Mouse (Mus musculus): ENCODE data around the gene Olfr266. TPM values are rescaled to one million over a fixed set of nuclear protein-coding genes. Genes with fewer than 3 reads are reported as not detected.

Gene Olfr266
- polyA plus RNA-seq (2015; fragmentation: Nextera tagmentation; extraction: Ambion mirVana) = not detected in 2 replicates

DNA sequence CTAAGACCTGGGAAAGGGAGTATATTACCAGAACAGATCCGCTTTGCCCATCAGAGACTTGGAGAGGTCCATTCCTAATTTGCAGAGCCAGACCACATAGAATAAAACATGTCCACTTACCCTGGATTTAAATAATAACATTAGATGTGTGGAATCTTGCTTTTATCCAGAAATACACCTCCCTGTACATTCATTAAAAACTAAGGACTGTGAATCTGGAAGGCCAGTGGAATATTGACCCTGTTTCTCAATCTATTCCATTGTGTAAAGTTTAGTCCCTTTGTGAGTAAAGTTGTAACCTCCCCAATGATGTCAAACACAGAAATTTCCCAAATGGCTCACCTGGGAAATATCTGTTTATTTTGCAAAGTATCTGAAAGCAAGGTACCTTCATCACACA is at the start of gene Olfr266:
Gene Olfr266, minus strand, starts transcription at position 101 of the 400 bp plus-strand sequence.
- Histone ChIP-seq H3K9me3 (no peaks in the 10 kb centered on the region), H3K27ac (no peak within 1 kb of the TSS), H3K4me3 (no peak within 1 kb of the TSS), H3K27me3 (replicated peaks) (no peaks in the 10 kb centered on the region), H3K4me2 (no peak within 1 kb of the TSS), H3K36me3 (replicated peaks) (no peaks in the 10 kb centered on the region), H3K4me1 (no peaks in the 10 kb centered on the region), H3K9ac (no peak within 1 kb of the TSS)
- WGBS = 82% methylated on average over 1 of the region's 1 CpGs
- ATAC-seq (replicated peaks) = no peak

DNA sequence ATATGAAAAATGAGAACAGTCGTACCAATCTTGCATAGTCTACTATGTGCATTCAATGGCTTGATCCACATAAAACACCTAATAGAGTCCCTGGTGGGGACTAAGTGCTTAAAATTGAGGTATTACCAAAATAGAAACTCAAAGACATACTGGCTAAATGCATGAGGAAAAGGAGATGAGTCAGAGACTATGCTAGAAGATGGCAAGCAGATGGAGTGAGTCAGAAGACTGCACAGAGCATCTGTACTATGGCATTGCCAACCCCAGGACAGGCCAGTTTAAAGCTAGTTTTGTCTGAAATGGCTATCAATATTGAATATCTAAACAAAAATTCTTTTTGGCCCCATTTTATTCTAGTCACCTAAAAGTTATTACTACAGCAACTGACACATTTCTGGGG is 49.5 kb upstream of the Olfr266 start:
- no peak for ATAC-seq (replicated peaks)
- H3K4me3 ChIP-seq = no peak overlapping the region
- H3K36me3 ChIP-seq (replicated peaks) = no peaks in the 10 kb centered on the region
- no peak overlapping the region for H3K27ac ChIP-seq
- no peak overlapping the region for H3K9ac ChIP-seq
- H3K27me3 ChIP-seq (replicated peaks) = no peaks in the 10 kb centered on the region
- no peaks in the 10 kb centered on the region for H3K4me1 ChIP-seq
- no peaks in the 10 kb centered on the region for H3K9me3 ChIP-seq
- no peak overlapping the region for H3K4me2 ChIP-seq
- 91% methylated on average over 1 of the region's 1 CpGs for WGBS

DNA sequence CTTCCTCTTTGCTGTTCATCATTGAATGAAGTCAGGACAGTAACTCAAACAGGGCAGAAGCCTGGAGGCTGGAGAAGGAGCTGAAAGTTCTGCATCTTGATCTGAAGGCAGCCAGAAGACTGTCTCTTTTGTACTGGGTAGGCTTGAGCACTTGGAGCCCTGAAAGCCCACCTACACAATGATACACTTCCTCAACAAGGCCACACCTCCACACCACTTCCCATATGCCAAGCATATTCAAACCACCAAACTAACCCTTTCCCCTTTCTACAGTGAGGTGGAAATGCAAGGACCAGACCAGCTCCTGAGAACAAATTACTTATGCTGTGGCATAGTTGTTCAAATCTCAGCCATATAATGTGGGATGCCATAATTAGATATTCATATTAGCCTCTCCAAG is 46.8 kb upstream of the Olfr266 start:
- Histone ChIP-seq H3K27me3 (replicated peaks) (no peaks in the 10 kb centered on the region), H3K9me3 (no peaks in the 10 kb centered on the region), H3K9ac (no peak overlapping the region), H3K4me1 (no peaks in the 10 kb centered on the region), H3K27ac (no peak overlapping the region), H3K4me2 (no peak overlapping the region), H3K4me3 (no peak overlapping the region), H3K36me3 (replicated peaks) (no peaks in the 10 kb centered on the region)
- ATAC-seq (replicated peaks) = no peak

DNA sequence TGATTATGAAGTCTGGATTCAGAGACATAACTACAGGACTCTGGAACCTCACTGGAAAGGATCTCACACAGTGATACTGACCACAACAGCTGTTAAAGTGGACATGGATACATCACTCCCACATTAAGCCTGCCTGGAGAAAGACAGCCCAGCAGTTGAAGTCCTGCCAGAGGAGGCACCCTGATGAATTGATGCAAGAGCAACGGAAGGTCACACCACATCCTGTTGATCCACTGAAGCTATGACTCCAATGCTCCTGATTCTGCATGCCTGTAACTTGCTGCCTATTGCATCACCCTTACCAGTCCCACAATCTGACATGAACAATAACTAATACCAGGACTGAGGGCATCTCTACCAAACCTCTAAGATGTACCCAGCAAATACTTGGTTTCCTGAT is 6.0 kb upstream of the Olfr266 start:
- Histone ChIP-seq H3K4me2 (no peak overlapping the region), H3K27ac (no peak overlapping the region), H3K9me3 (0 out of 2 replicates have a peak, but pooled peaks cover 4% of the 10 kb centered on the region), H3K4me3 (no peak overlapping the region), H3K36me3 (replicated peaks) (no peaks in the 10 kb centered on the region), H3K9ac (no peak overlapping the region), H3K27me3 (replicated peaks) (no peaks in the 10 kb centered on the region), H3K4me1 (no peaks in the 10 kb centered on the region)
- no peak for ATAC-seq (replicated peaks)
- whole genome bisulfite sequencing = 77% methylated on average over 1 of the region's 1 CpGs

DNA sequence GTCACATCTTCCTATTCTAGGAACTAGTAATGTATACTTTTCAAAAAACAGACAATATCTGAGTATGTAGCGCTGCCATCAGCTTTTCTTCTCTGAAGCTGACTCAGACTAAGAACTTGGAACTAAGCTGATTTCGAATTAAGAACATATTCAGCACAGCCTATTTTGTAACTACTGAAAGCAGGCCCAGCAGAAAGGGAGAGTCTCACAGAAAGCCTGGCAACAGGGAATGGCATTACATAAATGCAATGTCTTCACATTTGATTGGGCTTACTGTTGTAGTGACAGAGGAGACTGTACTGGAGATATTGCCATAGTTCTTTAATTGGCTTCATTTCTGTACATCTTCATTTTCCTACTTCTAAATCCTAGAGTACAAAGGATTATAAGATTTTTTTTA is 8.4 kb downstream of the Olfr266 start:
- no peak overlapping the region for H3K9ac ChIP-seq
- no peak for ATAC-seq (replicated peaks)
- no peaks in the 10 kb centered on the region for H3K4me1 ChIP-seq
- H3K4me2 ChIP-seq = no peak overlapping the region
- H3K27ac ChIP-seq = no peak overlapping the region
- no peaks in the 10 kb centered on the region for H3K9me3 ChIP-seq
- H3K4me3 ChIP-seq = no peak overlapping the region
- H3K36me3 ChIP-seq (replicated peaks) = no peaks in the 10 kb centered on the region
- H3K27me3 ChIP-seq (replicated peaks) = no peaks in the 10 kb centered on the region
- 75% methylated on average over 2 of the region's 2 CpGs for WGBS

DNA sequence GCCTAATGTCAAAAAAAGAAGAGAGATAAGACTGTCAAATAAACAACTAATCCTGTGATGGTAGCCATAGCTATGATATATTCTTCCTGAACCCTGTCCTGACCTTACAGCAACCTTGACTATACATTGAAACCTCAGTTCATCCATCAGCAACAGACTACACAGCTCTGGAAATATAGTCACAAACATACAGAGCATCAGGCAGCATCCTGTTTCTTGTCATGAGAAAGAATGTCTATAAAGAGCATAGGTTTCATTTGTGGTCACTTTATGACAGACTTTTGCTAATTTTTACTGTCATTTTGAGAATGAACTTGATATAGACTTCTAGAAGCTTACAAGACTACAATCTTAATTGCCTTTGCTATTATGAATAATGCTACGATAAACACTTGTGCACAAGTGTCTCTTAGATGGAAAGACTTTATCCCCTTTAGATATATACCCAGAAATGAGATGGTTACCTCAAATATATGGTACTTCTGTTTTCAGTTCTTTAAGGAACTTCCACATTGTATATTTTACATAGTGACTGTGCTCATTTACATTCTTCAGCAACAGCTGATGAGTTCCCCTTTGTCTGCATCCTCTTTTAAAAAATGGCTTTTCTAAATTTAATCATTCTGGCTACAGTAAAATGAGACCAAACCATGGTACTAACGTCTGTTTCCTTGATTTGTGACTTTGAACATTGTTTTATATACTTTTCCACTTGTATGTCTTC is 17.0 kb downstream of the Olfr266 start:
- H3K4me1 ChIP-seq = no peaks in the 10 kb centered on the region
- no peaks in the 10 kb centered on the region for H3K9me3 ChIP-seq
- H3K4me2 ChIP-seq = no peak overlapping the region
- no peak overlapping the region for H3K4me3 ChIP-seq
- no peaks in the 10 kb centered on the region for H3K36me3 ChIP-seq (replicated peaks)
- ATAC-seq (replicated peaks) = no peak
- WGBS = 66% methylated on average over 2 of the region's 2 CpGs
- H3K9ac ChIP-seq = no peak overlapping the region
- H3K27me3 ChIP-seq (replicated peaks) = no peaks in the 10 kb centered on the region
- H3K27ac ChIP-seq = no peak overlapping the region

DNA sequence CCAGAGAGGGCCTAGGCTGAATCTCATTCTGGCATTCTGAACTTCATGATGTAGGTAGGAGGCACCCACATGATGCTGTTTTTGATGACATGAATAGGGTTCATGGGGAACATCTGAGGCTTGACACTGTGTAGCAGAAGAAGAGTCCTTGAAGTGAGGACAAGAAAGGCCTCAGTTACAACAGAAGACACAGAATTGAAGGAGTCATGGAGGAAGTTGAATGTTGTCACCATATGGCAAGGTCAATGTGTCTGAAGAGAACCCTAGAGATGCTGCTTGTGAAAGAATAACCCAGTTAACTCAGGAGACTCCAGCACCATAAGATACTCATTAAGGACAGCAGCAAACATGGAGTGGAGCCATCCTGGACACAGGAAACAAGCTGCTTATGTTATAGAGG is 28.0 kb downstream of the Olfr266 start:
- Histone ChIP-seq H3K4me3 (no peak overlapping the region), H3K4me1 (no peaks in the 10 kb centered on the region), H3K9ac (no peak overlapping the region), H3K27ac (no peak overlapping the region), H3K36me3 (replicated peaks) (no peaks in the 10 kb centered on the region), H3K4me2 (no peak overlapping the region), H3K9me3 (no peaks in the 10 kb centered on the region), H3K27me3 (replicated peaks) (no peaks in the 10 kb centered on the region)
- no peak for ATAC-seq (replicated peaks)

DNA sequence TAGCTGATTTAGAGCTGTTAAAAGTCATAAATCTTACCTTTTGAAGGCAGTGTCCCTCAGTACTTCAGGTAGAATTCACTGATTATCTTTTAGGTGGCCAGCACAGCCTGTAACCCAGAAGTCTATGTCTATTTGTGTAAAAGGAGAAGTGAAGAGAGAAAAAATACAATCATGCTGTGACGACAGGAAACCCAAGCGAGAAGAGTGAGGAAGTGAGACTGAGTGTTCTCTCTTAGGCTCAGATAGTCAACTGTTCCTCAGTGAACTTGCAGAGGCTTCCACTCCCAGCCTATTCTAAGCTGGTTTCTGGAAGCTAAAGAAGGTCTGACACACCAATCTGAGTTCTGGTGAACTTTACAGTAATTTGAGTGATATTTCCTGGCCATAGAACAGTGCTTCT is 36.2 kb downstream of the Olfr266 start, which contains the start of gene Cd53:
Gene Cd53, minus strand, starts transcription at position 220 of the 400 bp plus-strand sequence.
- no peak within 1 kb of the TSS for H3K9ac ChIP-seq
- H3K4me3 ChIP-seq = no peak within 1 kb of the TSS
- no peaks in the 10 kb centered on the region for H3K9me3 ChIP-seq
- no peaks in the 10 kb centered on the region for H3K4me1 ChIP-seq
- H3K36me3 ChIP-seq (replicated peaks) = no peaks in the 10 kb centered on the region
- no peak within 1 kb of the TSS for H3K4me2 ChIP-seq
- no peak for ATAC-seq (replicated peaks)
- 86% methylated on average over 2 of the region's 2 CpGs for WGBS
- no peaks in the 10 kb centered on the region for H3K27me3 ChIP-seq (replicated peaks)
- H3K27ac ChIP-seq = no peak within 1 kb of the TSS

DNA sequence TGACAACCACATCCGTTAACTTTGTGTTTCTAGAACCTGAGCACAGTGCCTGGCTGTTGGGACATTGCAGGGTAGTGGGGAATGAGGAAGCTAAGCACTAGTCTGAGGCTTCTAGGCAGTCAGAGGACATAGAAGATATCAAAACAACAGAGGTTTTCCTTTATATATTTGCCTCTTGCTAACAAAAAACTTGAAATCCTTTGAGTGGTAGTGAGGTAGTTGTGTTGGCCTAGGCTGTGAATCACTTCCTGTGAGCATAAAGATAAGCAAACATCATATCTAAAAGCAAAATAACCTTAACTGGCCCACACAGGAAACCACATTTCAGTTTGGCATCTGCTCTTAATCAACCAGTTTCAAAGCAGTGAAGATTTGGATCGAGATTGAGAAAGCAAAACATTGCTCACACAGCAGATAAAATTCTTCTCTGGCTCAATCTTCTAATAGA is 37.6 kb downstream of the Olfr266 start:
- Histone ChIP-seq H3K4me3 (no peak overlapping the region), H3K27me3 (replicated peaks) (no peaks in the 10 kb centered on the region), H3K36me3 (replicated peaks) (no peaks in the 10 kb centered on the region), H3K9ac (no peak overlapping the region), H3K9me3 (no peaks in the 10 kb centered on the region), H3K27ac (no peak overlapping the region), H3K4me2 (no peak overlapping the region), H3K4me1 (no peaks in the 10 kb centered on the region)
- 65% methylated on average over 2 of the region's 2 CpGs for WGBS
- ATAC-seq (replicated peaks) = no peak

DNA sequence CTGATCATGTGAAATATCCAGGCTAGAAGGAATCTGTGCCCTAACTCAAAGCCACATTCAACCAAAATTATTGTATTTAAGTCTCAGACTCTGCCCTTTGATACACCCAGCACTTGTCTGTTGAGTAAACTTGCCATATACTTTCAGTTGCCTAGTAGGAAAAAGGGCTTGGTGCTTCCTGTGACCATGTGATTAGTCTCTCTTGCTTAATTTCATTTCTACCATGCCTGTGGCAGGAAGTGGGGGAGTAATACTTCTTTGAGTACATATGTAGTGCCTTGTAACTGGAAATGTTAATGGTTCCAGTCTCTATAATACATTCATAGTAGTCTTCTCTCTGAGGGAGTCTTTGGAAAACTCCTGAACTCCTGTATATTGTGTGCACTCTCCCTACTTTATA is 38.1 kb downstream of the Olfr266 start:
- ATAC-seq (replicated peaks) = no peak
- Histone ChIP-seq H3K36me3 (replicated peaks) (no peaks in the 10 kb centered on the region), H3K27ac (no peak overlapping the region), H3K9ac (no peak overlapping the region), H3K4me3 (no peak overlapping the region), H3K27me3 (replicated peaks) (no peaks in the 10 kb centered on the region), H3K4me2 (no peak overlapping the region), H3K9me3 (no peaks in the 10 kb centered on the region), H3K4me1 (no peaks in the 10 kb centered on the region)

DNA sequence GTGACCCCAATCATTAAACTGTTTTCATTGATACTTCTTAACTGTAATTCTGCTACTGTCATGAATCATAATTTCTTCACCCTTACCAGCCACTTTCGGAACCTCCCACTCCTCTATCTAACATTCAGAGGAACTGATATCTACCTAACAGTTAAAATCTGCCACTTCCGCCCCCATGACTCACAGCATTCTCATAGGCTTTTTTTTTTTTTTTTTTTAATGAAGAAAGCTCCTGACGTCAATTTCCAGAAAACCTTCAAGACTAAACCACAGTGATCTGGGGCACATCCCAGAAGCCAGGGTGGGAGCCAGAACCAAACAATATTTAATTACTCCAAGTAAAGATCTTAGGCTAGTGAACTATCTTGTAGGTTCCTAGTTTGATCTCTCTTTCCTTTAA is 41.0 kb downstream of the Olfr266 start:
- H3K9me3 ChIP-seq = no peaks in the 10 kb centered on the region
- no peak for ATAC-seq (replicated peaks)
- no peaks in the 10 kb centered on the region for H3K27me3 ChIP-seq (replicated peaks)
- no peak overlapping the region for H3K4me3 ChIP-seq
- H3K4me1 ChIP-seq = no peaks in the 10 kb centered on the region
- no peak overlapping the region for H3K4me2 ChIP-seq
- H3K36me3 ChIP-seq (replicated peaks) = no peaks in the 10 kb centered on the region
- no peak overlapping the region for H3K9ac ChIP-seq
- H3K27ac ChIP-seq = no peak overlapping the region
- 76% methylated on average over 3 of the region's 3 CpGs for WGBS

DNA sequence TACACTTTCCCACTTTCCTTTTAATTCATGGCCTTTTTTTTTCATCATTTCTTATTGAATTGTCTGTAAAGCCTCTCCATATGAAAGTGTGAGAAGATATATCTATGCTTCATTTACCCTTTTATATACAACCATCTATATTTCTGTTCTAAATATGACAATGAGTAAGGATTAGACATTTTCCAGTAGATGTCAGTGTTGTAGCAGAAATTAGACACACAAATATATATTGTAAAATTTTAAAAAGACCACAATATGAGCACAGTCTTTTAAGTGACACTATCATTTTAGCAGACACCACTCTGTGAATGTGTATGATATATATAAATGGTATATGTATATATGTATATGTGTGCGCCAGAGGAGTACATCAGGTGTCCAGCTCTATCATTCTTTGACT is 54.3 kb downstream of the Olfr266 start:
- H3K27ac ChIP-seq = no peak overlapping the region
- H3K4me3 ChIP-seq = no peak overlapping the region
- H3K9me3 ChIP-seq = no peaks in the 10 kb centered on the region
- H3K4me2 ChIP-seq = no peak overlapping the region
- no peaks in the 10 kb centered on the region for H3K4me1 ChIP-seq
- H3K27me3 ChIP-seq (replicated peaks) = no peaks in the 10 kb centered on the region
- no peak for ATAC-seq (replicated peaks)
- WGBS = 85% methylated on average over 1 of the region's 1 CpGs
- H3K36me3 ChIP-seq (replicated peaks) = no peaks in the 10 kb centered on the region
- H3K9ac ChIP-seq = no peak overlapping the region

Data from midbrain, embryonic 15.5 days (tissue).